Mouse (Mus musculus): ENCODE data around the gene Sumo1.

DNA sequence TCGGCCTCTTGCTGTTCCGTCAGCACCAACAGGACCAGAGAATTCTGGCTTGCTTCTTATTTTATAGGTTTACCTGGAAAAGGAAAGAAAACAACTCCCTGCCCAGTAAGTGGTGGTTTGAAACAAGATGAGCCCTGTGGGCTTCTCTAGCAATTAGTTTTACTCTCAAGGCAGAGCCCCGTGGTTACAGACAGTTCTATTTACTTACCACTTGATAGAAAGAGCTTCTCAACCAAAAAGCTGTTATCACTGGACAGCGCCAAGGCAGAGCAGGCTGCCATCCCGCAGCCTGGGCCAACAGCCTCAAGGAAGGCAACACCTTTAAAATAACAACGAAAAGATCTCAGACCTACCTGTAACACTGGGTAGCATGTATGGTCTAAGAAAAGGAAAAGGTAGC is 128.4 kb downstream of the Sumo1 start:
- TF ChIP-seq CTCF (IDR thresholded peaks at IDR 0.05; ENCODE audit: control insufficient read depth, insufficient read depth, insufficient read length) (no peak), MAX (IDR thresholded peaks at IDR 0.05) (no peak), CEBPB (IDR thresholded peaks at IDR 0.05; ENCODE audit: low read depth) (no peak), FOSL1 (IDR thresholded peaks at IDR 0.05; ENCODE audit: insufficient read depth, low read length, poor library complexity, severe bottlenecking) (no peak), USF1 (IDR thresholded peaks at IDR 0.05; ENCODE audit: low read depth) (no peak), MYOG (IDR thresholded peaks at IDR 0.05; ENCODE audit: control insufficient read depth, extremely low read depth, insufficient read length) (no peak), MYOD1 (IDR thresholded peaks at IDR 0.05; ENCODE audit: control insufficient read depth, insufficient read length, low read depth) (no peak)

All from C2C12 (cell line).